Mouse (Mus musculus): ENCODE data around the gene Prcc. TPM values are rescaled to one million over a fixed set of nuclear protein-coding genes. Genes with fewer than 3 reads are reported as not detected.

Prcc gene
- polyA plus RNA-seq (2012; rRNA removed): 54.5 and 60.0 TPM in 2 replicates

DNA sequence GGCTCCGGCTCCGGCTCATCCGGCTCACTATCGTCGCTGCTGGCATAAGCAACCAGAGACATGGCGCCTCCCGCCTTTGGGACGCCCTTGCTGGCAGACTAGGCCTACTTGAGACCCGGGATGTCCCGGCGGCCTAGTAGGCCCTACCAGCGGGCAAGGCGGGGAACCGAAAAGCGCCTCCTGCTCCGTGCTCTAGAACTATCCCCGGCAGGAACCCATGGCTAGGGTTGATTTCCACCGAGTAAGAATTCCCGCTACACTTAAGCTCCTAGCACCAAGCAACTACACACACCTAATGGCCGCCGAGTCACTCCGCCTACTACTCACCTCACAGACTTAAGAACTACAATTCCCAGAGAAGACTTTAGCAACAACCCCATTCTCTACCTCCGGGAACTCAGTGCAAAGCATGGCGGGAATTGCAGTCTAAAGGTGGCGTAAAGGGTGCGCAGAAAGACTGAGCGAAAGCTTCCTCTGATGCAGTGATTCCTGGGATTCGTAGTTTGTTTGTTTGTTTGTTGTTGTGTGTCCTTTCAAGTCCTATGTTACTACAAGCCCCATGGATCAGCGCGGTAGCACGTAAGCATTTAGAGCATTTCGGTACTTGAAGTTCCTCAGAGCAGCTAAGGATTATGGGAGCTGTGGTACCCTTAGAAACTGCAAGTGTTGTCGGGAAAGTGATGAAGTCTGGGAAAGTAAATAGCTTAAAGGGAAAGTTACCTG, at the start of gene Prcc:
TSS of gene Prcc (minus strand) at position 328 of the 723 bp plus-strand sequence.
- WGBS: under 1% methylated on average over 33 of the region's 33 CpGs
- peak; percentile 91 for DNase-seq
- peak within 1 kb of the TSS; percentile 87 for H3K27ac ChIP-seq (ENCODE audit: control insufficient read depth, insufficient read depth, low read length)
- H3K4me3 ChIP-seq (ENCODE audit: control insufficient read depth, insufficient read depth, low read length): peak within 1 kb of the TSS; percentile 93
- H3K4me1 ChIP-seq (replicated peaks; ENCODE audit: control insufficient read depth, insufficient read depth, low read length): peaks cover 7% of the 10 kb centered on the region; the same call in 1 of the 2 replicates
- TF ChIP-seq POLR2A (IDR thresholded peaks at IDR 0.05; ENCODE audit: control insufficient read depth, extremely low read depth, insufficient read depth, low read length, poor library complexity) (0 out of 2 replicates have a peak, but pooled peaks have one; percentile 33), CTCF (IDR thresholded peaks at IDR 0.05; ENCODE audit: borderline replicate concordance, control insufficient read depth, extremely low read depth, insufficient read depth, low read length, poor library complexity) (no peak)
- H3K36me3 ChIP-seq (ENCODE audit: control insufficient read depth, insufficient read depth, low read length): peaks cover 4% of the 10 kb centered on the region
- H3K27me3 ChIP-seq (ENCODE audit: control insufficient read depth, insufficient read depth, low read length): no peaks in the 10 kb centered on the region

DNA sequence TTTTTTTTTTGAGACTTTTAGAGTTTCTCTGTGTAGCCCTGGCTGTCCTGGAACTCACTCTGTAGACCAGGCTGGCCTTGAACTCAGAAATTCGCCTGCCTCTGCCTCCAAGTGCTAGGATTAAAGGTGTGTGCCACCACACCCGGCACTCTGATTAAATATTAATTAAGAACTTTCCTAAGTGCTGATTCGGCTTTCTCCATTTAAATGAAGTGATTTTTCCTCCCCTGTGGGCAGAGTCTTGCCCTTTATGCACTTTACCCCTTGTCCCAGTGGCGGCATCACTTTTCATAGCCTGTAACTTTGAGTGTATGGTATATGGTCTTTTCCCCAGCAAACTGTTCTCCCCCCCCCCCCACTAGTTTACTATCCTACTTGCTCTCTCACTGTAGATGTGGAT, 49.8 kb upstream of the Prcc start:
- WGBS: 91% methylated on average over 4 of the region's 4 CpGs
- Histone ChIP-seq H3K36me3 (ENCODE audit: control insufficient read depth, insufficient read depth, low read length) (peaks cover 50% of the 10 kb centered on the region), H3K27me3 (ENCODE audit: control insufficient read depth, insufficient read depth, low read length) (no peaks in the 10 kb centered on the region), H3K4me1 (replicated peaks; ENCODE audit: control insufficient read depth, insufficient read depth, low read length) (peaks cover 3% of the 10 kb centered on the region; the same call in 1 of the 2 replicates), H3K27ac (ENCODE audit: control insufficient read depth, insufficient read depth, low read length) (no peak overlapping the region), H3K4me3 (ENCODE audit: control insufficient read depth, insufficient read depth, low read length) (no peak overlapping the region)
- no peak for DNase-seq
- TF ChIP-seq CTCF (IDR thresholded peaks at IDR 0.05; ENCODE audit: borderline replicate concordance, control insufficient read depth, extremely low read depth, insufficient read depth, low read length, poor library complexity) (no peak), POLR2A (IDR thresholded peaks at IDR 0.05; ENCODE audit: control insufficient read depth, extremely low read depth, insufficient read depth, low read length, poor library complexity) (no peak)

DNA sequence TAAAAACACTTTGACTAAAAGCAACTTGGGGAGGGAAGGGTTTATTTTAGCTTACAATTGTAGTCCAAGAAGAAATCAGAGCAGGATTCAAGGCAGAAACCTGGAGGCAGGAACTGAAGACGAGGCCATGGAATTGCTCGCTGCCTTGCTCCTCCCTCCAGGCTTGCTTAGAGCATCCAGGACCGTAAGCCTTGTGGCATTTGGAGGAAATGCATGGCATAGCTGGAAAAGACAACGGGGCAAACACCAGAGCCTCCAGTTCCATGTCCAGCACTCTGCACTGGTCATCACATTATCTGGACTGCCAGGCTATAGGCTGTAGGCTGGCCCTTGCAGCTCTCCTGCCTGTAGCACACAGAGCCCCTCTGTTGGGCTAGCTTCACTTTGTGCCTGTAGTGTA, 49.1 kb upstream of the Prcc start:
- no peak for TF ChIP-seq POLR2A (IDR thresholded peaks at IDR 0.05; ENCODE audit: control insufficient read depth, extremely low read depth, insufficient read depth, low read length, poor library complexity)
- no peak for TF ChIP-seq CTCF (IDR thresholded peaks at IDR 0.05; ENCODE audit: borderline replicate concordance, control insufficient read depth, extremely low read depth, insufficient read depth, low read length, poor library complexity)
- Histone ChIP-seq H3K27me3 (ENCODE audit: control insufficient read depth, insufficient read depth, low read length) (no peaks in the 10 kb centered on the region), H3K27ac (ENCODE audit: control insufficient read depth, insufficient read depth, low read length) (no peak overlapping the region), H3K4me3 (ENCODE audit: control insufficient read depth, insufficient read depth, low read length) (no peak overlapping the region), H3K4me1 (replicated peaks; ENCODE audit: control insufficient read depth, insufficient read depth, low read length) (peaks cover 3% of the 10 kb centered on the region; the same call in 1 of the 2 replicates), H3K36me3 (ENCODE audit: control insufficient read depth, insufficient read depth, low read length) (peaks cover 43% of the 10 kb centered on the region)
- WGBS: 88% methylated on average over 4 of the region's 4 CpGs
- DNase-seq: no peak

DNA sequence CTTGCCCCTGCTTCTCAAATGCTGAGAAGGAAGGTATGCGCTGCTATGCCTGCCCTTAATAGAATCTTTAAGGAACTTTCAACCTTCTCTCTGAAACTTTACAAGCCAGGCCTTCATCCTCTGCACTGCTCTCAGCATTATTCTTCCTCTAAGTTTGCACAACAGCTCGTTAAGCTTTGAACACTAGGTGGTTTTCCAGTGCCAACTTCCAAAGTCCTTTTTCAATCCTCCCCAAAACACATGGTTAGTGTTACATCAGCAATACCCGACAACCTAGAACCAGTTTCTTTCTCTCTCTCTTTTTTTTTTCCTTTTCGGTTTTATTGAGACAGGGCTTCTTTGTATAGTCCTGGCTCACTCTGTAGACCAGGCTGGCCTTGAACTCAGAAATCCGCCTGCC, 48.6 kb upstream of the Prcc start:
- Histone ChIP-seq H3K27me3 (ENCODE audit: control insufficient read depth, insufficient read depth, low read length) (no peaks in the 10 kb centered on the region), H3K36me3 (ENCODE audit: control insufficient read depth, insufficient read depth, low read length) (peaks cover 38% of the 10 kb centered on the region), H3K4me3 (ENCODE audit: control insufficient read depth, insufficient read depth, low read length) (no peak overlapping the region), H3K27ac (ENCODE audit: control insufficient read depth, insufficient read depth, low read length) (no peak overlapping the region), H3K4me1 (replicated peaks; ENCODE audit: control insufficient read depth, insufficient read depth, low read length) (peaks cover 7% of the 10 kb centered on the region)
- 94% methylated on average over 5 of the region's 5 CpGs for WGBS
- TF ChIP-seq POLR2A (IDR thresholded peaks at IDR 0.05; ENCODE audit: control insufficient read depth, extremely low read depth, insufficient read depth, low read length, poor library complexity): no peak
- TF ChIP-seq CTCF (IDR thresholded peaks at IDR 0.05; ENCODE audit: borderline replicate concordance, control insufficient read depth, extremely low read depth, insufficient read depth, low read length, poor library complexity): no peak
- DNase-seq: no peak

DNA sequence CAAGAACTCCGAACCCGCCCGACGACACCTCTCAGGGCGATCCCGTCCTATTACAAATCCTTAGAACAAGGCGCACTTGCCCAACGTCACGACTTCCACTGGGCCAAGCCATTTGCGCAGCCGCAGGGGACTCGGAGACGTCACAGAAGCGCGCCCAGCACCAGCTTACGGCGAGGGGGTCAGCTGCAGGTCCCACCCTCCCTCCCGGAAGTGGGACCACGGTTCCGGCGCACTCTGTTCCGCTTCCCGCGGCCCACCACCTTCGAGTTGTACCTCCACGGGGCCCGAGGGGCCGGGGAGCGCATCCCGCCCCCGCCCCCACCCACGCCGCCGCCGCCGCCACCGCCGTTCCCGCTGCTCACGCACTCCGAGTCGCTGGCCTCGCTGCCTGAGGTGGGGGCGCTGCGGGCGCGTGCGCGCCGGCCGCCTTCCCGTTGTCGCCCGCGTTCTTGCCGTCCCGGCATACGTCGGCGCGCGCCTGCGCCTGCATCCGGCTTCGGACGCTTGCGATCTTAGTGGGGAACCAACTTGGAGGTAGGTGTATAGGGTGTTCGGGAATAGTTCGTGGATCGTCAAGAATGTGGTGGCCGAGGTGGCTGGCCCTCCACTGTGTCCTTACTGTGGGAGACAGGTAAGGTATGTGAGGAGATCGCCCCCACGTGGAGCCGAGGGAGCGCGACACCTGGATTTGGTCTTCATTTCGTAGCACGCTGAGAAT, 44.8 kb upstream of the Prcc start, which contains the start of the genes Isg20l2 and Rrnad1:
TSS of gene Isg20l2 (plus strand) at position 237 of the 718 bp plus-strand sequence.
TSS of gene Rrnad1 (minus strand) at position 640 of the 718 bp plus-strand sequence.
- Histone ChIP-seq H3K4me3 (ENCODE audit: control insufficient read depth, insufficient read depth, low read length) (peak within 1 kb of the TSS; percentile 96), H3K27ac (ENCODE audit: control insufficient read depth, insufficient read depth, low read length) (peak within 1 kb of the TSS; percentile 34; the same call in 1 of the 2 replicates), H3K4me1 (replicated peaks; ENCODE audit: control insufficient read depth, insufficient read depth, low read length) (peaks cover 7% of the 10 kb centered on the region), H3K27me3 (ENCODE audit: control insufficient read depth, insufficient read depth, low read length) (no peaks in the 10 kb centered on the region), H3K36me3 (ENCODE audit: control insufficient read depth, insufficient read depth, low read length) (peaks cover 12% of the 10 kb centered on the region)
- peak; percentile 95 for DNase-seq
- WGBS: under 1% methylated on average over 75 of the region's 78 CpGs
- TF ChIP-seq POLR2A (IDR thresholded peaks at IDR 0.05; ENCODE audit: control insufficient read depth, extremely low read depth, insufficient read depth, low read length, poor library complexity): peak; percentile 62; the same call in 1 of the 2 replicates
- TF ChIP-seq CTCF (IDR thresholded peaks at IDR 0.05; ENCODE audit: borderline replicate concordance, control insufficient read depth, extremely low read depth, insufficient read depth, low read length, poor library complexity): peak; percentile 83

DNA sequence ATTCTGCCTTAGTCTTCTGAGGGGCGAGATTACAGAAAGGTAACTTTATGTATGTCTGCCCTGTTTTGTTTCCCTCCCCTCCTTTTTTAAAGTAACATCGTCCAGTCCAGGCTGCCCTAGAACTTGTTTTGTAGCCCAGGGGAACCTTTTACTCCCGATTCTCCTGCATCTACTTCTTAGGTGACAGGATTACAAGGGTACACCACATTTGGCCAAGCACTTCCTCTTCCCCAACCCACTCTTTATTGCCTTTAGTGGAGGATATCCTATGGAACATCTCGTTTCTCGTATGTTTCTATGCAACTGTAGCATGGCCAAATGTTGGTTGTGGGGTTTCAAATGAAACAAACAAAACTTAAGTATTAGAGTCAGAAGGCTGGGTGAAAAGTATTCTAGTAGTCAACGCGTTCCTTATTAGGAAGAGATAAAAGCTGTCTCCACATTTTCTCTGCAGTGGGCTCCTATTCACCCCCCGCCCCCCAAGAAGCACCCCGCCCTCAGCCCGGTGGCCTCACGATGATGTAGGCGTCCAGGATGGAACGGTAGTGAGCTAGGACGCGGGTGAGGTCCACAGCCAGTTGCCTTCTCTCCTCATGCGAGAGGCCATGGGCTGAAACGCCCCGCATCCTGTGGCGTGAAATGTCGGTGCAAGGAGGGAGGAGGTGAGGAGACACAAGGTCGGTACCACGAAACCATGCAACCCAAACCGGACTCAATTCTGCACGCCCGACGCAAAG, 44.1 kb upstream of the Prcc start:
- TF ChIP-seq POLR2A (IDR thresholded peaks at IDR 0.05; ENCODE audit: control insufficient read depth, extremely low read depth, insufficient read depth, low read length, poor library complexity) (no peak), CTCF (IDR thresholded peaks at IDR 0.05; ENCODE audit: borderline replicate concordance, control insufficient read depth, extremely low read depth, insufficient read depth, low read length, poor library complexity) (no peak)
- H3K27ac ChIP-seq (ENCODE audit: control insufficient read depth, insufficient read depth, low read length): peak overlapping the region; percentile 23; the same call in 1 of the 2 replicates
- H3K4me1 ChIP-seq (replicated peaks; ENCODE audit: control insufficient read depth, insufficient read depth, low read length): peaks cover 7% of the 10 kb centered on the region
- WGBS: 2% methylated on average over 26 of the region's 26 CpGs
- no peak for DNase-seq
- peaks cover 17% of the 10 kb centered on the region for H3K36me3 ChIP-seq (ENCODE audit: control insufficient read depth, insufficient read depth, low read length)
- no peaks in the 10 kb centered on the region for H3K27me3 ChIP-seq (ENCODE audit: control insufficient read depth, insufficient read depth, low read length)
- H3K4me3 ChIP-seq (ENCODE audit: control insufficient read depth, insufficient read depth, low read length): peak overlapping the region; percentile 96
